Mouse (Mus musculus) ovary, postnatal 10 days (tissue): ENCODE measurements around the gene Ctbp2.
"Not testable (repeated sequence)": the region's sequence is repeated elsewhere in the genome, so short reads cannot be mapped to it uniquely, and the experiment has no call there.

ENCODE experiments used
- DNase-seq: peaks from one replicate; pipeline ENCODE4 v3.0.0; 2022; ENCODE audit warnings: low spot score

Ctbp2 gene

GRCm38 (mm10) chr7:133120221-133120751 is 3.9 kb downstream of the Ctbp2 start:
- no peak for DNase-seq

DNA sequence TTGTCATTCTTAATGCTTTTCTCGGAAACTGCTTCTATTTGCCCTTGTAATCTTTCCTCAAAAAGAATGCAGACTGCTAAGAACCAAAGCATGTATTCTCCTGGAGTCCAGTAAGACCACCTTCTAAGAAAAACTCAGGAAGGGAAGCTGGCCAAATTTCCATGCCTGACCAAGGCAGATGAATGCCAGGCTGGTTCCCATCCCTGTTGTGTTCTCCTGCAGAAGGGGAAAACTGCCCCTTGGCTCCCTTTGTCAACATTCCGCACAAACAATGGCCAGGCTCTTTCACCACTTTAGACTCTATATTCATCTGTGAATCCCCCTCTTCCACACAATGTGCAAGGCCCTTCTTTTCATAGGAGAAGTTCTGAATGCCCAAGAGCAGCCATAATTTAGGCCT is 6.3 kb downstream of the Ctbp2 start:
- no peak for DNase-seq

DNA sequence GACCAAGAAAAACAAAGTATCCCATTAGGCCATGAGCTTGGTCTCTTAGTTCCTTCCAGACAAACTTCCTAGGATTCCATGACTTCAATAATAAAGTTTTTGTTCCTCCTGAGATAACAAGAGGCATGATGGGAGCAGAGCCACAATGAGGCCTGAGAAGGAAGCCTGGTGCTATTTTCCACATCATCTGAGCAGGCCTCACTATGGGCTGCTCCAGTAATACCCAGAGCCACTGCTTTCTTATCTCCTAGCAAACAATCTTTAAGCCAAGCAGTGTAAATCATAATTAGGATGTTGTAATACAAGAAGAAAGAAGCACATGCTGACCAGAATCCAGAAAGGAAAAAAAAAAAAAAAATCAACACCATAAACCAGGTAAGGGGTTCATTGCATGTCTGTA is 7.6 kb downstream of the Ctbp2 start:
- DNase-seq = no peak

- DNase-seq = no peak
Observed at GRCm38 (mm10) chr7:133115886-133116285, 8.3 kb downstream of the Ctbp2 start.

DNA sequence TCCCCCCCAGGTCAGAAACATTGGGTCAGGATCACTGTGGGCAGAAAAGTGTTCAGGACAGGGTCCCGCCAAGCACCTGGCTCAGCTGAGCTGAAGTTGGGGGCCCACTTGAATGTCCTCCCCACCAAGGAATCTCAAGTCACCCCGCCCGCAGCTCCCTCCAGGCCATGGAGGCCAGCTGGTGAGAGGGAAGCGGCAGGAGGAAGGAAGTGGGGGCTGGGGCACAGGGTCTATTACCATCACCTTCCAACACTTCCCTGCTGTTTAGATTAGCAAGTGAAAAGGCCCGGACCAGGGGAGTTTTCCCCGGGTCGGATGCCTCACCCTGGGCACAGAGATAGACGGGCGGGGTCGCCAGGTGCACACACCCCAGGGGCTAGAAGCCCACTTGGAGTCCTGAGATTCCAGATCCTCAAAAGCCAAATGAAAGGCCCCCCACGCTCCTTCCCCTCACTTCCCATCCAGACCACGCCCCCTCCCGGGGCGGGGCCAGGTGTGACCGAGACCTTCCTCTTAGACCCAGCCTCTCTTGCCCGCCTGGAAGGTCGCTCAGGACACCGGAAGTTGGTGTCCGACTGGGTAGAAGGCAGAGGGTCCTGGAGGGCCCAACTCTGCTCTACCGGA is 9.2 kb downstream of the Ctbp2 start:
- DNase-seq = no peak

- no peak for DNase-seq
Observed at GRCm38 (mm10) chr7:133113185-133113895, 10.8 kb downstream of the Ctbp2 start.

- no peak for DNase-seq
Observed at GRCm38 (mm10) chr7:133112351-133112831, 11.8 kb downstream of the Ctbp2 start.

- DNase-seq = no peak
Observed at GRCm38 (mm10) chr7:133109442-133109841, 14.7 kb downstream of the Ctbp2 start.

DNA sequence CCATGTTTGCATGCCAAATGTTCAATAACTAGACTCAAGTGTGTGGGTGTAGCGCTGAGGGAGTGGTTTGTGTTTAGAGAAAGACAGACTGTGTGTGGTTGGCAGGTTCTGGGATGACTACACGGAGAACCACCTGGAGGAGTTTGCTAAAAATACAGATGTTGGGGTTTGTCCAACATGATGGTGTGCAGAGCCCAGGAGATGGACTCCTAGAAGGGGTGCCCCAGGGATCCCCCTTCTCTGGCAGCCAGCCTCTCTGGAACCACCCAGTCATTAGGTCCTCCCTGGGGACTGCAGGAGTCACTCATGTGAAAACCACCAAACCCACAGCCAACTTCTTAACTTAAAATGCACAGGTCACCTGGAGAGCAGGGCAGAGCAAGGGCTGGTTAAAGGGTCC is 15.5 kb downstream of the Ctbp2 start:
- no peak for DNase-seq

- no peak for DNase-seq
Observed at GRCm38 (mm10) chr7:133102578-133102977, 21.6 kb downstream of the Ctbp2 start.

- no peak for DNase-seq
Observed at GRCm38 (mm10) chr7:133101070-133101469, 23.1 kb downstream of the Ctbp2 start.

DNA sequence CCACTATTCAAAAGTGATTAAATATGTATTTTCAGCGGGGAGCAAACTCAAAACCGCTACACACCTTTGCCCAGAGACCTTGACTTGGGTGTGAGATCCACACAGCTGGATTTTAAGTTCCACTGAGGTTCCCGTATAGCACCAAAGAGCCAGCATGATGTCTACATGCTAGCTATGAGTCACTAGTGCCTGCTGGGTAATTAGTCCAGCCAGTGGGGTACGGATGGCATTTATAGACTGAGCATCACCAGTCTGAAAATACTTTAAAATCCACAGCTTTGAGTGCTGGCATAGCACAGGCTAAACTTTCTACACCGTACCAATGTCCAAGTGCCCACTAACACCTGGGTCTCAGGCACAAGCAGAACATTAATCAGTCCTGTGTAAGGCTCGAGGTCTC is 24.0 kb downstream of the Ctbp2 start:
- DNase-seq = no peak

DNA sequence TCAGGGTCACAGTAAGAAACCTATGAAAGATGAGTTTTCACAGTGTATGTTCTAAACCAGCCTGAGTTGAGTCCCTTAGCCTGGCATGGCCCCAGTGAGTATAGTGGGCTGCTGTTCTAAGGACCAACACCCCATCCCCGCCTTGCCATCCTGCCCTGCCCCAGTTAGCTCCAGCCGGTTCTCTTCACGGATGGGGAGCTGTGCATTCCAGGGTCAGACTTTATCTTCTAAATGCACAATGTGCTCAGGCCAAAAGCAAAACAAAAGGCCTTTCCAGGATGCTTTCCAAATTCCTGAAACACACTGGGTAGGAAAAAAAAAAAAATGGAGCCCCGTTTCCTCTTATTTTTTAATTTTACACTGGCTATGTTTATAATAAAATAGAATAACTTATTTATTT is 24.9 kb downstream of the Ctbp2 start:
- DNase-seq = no peak

GRCm38 (mm10) chr7:133098118-133098793 is 25.9 kb downstream of the Ctbp2 start:
- no peak for DNase-seq

DNA sequence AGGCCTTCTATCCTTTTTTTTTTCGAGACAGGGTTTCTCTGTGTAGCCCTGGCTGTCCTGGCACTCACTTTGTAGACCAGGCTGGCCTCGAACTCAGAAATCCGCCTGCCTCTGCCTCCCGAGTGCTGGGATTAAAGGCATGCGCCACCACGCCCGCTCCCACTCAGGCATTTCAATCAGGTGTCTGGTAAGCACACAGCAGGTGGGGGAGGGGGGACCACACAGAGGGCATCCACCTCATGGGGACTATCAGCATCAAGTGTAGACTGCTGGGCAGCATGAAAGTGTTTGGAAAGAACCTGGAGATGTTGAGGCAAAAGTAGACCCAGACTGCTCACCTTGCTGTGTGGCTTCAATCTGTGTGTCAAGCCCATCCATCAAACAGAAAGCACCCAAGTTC is 28.5 kb downstream of the Ctbp2 start:
- not testable (repeated sequence) for DNase-seq

DNA sequence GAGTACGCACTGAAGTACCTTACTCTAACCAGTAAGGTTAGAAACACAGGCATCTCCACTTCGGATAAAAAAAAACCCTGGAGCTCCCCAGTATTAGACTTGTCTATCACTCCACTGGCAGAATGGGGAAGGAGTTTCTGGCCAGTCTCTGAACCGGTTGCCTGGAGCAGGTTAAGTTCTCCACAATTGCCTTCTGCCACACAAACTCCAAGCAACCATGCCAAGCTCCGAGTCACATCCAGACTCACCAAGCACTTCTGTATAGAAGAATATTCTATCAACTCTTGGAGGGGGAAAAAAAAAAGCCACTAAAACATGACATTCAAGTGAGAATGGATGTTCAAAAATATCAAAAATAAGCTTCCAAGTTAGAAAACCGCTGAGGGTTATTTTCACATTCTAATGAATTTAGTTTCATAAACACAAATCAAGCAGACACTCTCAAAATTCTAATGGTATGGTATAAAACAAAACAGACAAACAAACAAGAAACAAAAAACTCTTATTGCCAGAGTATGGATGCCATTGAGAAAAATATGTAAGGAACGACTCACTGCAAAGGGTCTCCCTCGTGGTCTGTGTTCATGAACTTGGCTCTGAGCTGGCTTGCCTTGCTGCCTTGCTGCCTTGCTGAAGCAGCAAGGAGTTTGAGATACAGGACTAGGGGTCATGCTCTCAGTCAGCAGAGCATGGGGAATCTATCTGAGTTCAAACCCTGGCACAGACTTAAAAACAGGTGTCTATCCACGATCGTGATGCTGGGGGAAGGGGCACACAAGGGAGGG is 29.3 kb downstream of the Ctbp2 start:
- no peak for DNase-seq

DNA sequence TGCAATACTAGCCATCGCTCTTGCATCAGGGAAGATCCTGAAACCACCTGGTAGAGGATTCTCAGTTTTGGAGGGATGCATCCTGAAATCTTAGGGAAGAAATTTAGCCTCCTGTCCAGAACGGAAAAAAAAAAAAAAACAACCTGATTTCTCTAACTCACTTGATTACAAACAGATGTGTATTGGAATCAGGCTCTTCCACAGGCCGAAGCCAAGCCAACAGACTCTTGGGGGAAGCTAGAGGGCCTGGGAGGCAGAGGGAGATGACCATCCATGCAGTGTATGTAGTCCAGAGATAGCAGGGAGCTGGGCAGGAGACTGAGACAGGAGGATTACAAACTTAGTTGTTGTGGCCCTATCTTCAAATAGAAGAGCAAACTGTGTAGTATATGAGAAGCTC is 30.0 kb downstream of the Ctbp2 start:
- no peak for DNase-seq

DNA sequence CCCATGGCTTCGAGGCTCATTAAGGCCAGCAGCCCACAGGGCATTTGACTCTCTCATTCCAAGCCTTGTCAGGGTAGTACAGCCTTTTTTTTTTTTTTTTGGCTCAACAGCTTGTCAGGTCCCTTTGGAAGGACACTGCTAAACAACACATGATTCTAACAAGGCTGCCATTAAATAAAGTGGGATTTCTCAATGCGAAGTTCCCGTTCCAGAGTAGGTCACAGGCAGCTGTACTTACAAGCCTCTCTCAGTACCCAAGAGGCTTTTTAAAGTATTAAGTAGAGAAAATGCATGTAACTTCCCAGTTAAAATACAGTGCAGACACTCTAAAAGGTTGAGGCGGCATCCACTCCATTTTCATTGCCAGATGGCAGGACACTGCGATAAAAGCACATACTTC is 30.4 kb downstream of the Ctbp2 start:
- no peak for DNase-seq

GRCm38 (mm10) chr7:133090641-133091040 is 33.5 kb downstream of the Ctbp2 start:
- DNase-seq = no peak

- DNase-seq = no peak
Observed at GRCm38 (mm10) chr7:133089621-133090260, 34.4 kb downstream of the Ctbp2 start.

DNA sequence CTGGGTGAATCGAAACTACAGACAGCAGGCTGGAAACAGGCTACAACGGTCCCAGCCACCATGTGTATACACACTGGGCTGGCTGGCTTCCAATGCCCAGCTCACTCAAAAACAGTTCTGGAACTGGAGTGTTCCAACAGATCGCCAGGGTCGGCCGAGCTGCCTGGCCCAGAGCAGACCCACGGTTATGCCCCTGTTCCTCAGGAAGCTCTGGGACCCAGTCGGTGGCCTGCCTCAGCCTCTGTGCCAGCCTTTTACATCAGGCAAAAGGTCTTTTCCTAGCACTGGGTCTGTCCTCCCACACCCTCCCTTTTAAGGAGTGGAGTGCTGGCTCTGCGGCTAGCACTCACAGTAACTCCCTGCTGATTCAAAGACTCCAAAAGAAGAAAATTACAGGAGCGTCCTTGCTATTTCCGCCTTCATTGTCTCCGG is 35.3 kb downstream of the Ctbp2 start:
- DNase-seq = peak; percentile 37

GRCm38 (mm10) chr7:133088411-133088810 is 35.7 kb downstream of the Ctbp2 start:
- DNase-seq = no peak
